Mouse (Mus musculus) left cerebral cortex, adult 11 months (tissue): ENCODE results near the gene Dpysl4.

Experiments
- DNase-seq: peaks from one replicate; pipeline ENCODE4 v3.0.0; 2022; ENCODE audit warnings: low spot score

The Dpysl4 gene

DNA sequence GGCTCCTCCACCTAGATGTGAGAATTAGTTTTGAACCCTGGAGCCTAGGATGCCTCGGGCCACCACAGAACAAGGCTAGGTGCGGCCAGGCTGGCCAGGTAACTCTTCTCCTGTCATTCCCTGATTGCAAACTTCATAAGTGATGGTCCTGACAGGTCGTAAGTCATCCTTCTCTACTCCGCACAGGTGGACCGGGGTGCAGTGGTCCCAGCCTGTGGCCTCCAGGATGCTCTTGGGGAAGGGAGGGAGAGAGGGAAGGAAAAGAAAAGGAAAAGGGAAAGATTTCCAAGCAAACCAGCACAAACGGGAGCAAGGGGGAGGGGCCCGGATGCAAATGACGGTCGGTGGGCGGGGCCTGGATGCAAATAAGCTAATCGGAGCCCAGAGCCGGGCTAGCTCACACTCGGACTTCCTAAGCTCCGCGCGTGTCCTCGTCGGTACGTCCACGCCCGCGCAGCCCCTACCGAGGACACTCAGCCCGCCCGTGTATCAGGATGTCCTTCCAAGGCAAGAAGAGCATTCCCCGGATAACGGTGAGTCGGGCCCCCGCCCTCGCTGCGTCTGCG lies at the start of gene Dpysl4:
Gene Dpysl4 (plus strand): TSS at position 373 of the 566 bp plus-strand sequence.
- peak; percentile 82 for DNase-seq

DNA sequence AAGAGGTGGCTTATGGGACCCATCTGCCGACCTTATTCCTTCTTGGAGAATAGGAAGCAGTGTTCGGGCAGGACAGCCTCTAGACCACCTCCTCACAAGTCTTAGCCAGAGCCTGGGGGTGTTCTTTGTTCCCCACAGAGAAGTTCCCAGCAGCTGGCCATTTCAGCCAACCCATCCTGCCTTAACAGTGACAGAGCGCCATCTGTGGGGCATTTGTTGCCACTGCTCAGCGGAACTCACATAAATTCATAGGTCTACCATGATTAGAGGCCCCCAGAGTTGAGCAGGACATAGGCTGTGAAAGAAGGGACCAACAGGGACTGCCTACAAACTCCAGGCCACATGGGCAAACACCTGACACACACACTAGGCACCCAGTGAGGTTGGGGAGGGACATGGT lies 22.4 kb upstream of the Dpysl4 start:
- DNase-seq, result no peak

DNA sequence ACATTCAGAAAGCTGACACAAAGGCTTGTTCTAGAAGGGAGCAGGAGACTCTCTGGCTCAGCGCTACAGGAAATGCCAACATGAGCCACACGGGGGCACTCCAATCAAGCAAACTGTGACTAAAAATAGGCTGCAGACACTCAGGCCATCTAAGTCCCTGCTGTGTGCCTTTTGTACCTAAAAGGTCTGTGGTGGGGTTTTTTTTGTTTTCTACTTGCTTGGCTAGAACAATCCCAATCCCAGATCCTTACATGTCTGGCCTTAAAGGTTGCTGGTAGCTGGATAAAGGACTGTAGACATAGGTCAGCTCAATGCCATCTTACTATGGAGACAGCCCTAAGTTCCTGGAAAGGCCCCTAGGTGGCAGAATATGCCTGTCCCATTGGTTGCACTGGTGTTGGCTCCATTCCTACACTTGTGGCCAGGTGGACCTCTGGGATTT lies 17.6 kb upstream of the Dpysl4 start:
- no peak for DNase-seq

GRCm38 (mm10) chr7:139074189-139074588 lies 11.6 kb upstream of the Dpysl4 start:
- DNase-seq, result no peak

DNA sequence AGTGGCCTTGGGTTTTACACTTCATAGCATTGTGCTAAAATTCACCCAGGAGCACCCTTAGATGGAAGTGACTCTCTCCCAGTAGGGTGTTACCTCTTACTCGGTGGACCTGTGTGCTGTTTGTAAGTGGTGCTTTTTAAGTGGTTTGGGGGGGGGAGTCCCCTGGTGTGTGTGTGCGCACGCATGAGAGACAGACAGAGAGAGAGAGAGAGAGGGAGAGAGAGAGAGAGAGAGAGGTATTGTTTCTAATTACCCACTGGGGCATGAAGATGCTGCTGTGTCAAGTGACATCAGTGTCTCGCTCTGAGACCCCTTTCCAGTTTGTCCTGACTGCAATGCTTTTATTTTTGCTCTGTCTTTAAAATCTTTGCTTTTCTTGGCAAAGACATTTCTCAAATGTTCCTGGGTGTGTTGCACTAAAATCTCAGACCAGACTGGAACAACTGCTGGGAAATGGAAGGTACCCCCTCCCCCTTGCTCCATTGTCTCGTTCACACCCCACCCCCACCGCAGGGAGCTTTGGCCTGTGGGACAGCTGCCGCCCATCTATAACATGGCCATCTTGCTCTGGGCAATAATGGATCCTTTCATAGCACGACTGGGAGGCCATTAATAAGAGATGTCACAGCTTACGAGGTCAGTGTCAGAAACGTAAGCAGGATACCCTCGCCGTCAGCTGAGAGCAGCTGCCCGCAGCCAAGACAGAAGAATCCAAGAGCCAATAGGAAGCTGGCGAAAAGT lies 10.6 kb upstream of the Dpysl4 start:
- no peak for DNase-seq

DNA sequence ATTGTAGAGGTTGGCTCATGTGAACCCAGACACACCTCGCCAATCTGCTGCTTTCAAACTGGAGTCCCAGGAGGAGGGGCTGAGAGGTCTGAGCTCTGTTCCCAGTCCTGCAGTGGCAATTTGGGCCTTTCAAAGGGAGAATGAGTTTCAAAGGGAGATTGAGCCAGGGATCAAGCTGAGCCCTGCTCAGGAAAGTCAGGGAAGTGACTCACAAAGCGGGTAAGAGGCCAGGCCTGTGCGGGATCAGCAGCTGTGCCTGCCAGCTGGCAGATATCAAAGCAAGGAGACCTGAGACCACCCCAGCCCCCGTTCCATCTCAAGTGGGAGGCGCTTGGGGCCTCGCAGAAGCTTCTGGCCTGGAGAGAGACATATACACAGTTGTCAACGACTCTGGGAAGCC lies 8.5 kb upstream of the Dpysl4 start:
- DNase-seq, result no peak

- no peak for DNase-seq
Observed at GRCm38 (mm10) chr7:139078181-139078580, 7.6 kb upstream of the Dpysl4 start.

- DNase-seq, result no peak
Observed at GRCm38 (mm10) chr7:139079141-139079540, 6.7 kb upstream of the Dpysl4 start.

GRCm38 (mm10) chr7:139080714-139081113 lies 5.1 kb upstream of the Dpysl4 start:
- no peak for DNase-seq

DNA sequence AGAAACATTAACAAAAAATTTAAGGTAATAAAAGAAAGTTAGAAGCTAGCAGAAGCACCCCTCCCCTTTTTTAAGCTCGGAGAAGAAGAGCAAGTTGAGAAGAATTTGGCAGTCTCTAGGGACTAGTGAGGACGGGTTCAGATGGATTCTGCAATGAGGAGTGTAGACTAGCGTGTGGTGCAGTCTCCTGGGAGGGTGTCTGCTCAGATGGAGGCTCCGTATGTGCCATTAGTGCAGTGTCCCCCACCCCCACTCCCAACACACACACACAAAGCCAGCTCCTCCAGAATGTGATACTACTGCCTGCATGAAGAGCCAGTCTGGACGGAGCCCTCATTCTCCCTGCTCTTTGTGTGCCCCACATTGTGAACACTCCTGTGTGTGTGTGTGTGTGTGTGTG lies 4.6 kb upstream of the Dpysl4 start:
- no peak for DNase-seq

GRCm38 (mm10) chr7:139082281-139082680 lies 3.5 kb upstream of the Dpysl4 start:
- DNase-seq, result no peak

GRCm38 (mm10) chr7:139084316-139084715 lies 1.5 kb upstream of the Dpysl4 start:
- DNase-seq, result no peak

- no peak for DNase-seq
Observed at GRCm38 (mm10) chr7:139086195-139087158, 676 bp downstream of the Dpysl4 start.

DNA sequence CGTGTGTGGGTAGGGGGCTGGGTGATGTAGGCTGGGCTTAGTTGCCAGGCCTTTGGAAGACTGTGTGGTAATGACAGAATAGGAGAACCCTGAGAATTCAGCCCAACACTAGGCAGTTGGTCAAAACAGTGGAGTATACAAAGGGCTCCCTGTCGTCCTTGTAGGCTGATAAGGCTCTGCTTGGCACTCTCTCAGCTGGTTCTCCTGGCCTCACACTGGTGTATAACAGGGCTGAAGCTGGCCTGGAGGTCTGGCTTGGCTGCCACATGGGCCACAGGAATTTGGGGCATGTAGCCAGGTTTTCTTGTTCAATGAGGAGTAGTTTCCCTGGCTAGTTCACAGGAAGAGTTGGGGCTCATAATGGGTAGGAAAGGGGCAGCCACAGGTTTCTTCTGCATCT lies 2.0 kb downstream of the Dpysl4 start:
- no peak for DNase-seq

GRCm38 (mm10) chr7:139089892-139090874 lies 4.4 kb downstream of the Dpysl4 start:
- no peak for DNase-seq

- no peak for DNase-seq
Observed at GRCm38 (mm10) chr7:139091681-139092080, 5.9 kb downstream of the Dpysl4 start.

DNA sequence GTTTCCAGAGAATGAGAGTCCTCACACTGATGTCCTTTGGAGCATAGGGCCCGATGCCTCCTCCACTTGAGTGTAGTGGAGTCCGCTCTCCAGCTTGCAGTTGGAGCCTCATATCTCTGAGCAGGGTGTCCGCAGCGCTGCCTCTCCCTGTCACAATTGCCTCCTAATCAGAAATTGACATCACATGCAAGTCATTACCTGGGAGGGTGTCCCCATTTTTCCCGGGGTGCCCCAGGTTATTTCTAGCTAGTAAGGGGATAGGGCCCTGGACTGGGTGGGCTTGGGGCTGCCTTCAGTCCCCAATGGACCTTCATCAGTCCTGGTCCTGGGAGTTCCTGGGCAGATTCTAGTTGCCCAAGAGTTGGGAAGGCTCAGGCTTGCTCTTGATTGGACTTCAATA lies 6.9 kb downstream of the Dpysl4 start:
- DNase-seq, result no peak

GRCm38 (mm10) chr7:139093124-139093523 lies 7.3 kb downstream of the Dpysl4 start:
- DNase-seq, result no peak

DNA sequence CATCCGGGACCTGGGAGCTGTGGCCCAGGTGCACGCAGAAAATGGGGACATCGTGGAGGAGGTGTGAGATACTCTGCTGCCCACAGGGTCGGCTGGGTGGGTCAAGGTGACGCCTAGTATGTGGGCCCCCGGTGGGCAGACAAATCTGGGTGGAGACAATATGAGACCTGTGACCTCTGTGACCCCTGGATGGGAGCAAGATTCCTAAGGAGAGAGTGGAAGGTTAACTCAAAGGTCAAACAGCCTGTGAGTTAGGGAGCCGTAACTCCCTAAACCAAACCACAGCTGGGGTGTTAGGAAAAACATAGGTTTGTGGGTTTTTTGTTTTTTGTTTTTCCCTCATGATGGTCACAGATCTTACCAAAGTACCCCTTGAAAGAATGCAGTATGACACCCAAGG lies 8.0 kb downstream of the Dpysl4 start:
- DNase-seq, result no peak

DNA sequence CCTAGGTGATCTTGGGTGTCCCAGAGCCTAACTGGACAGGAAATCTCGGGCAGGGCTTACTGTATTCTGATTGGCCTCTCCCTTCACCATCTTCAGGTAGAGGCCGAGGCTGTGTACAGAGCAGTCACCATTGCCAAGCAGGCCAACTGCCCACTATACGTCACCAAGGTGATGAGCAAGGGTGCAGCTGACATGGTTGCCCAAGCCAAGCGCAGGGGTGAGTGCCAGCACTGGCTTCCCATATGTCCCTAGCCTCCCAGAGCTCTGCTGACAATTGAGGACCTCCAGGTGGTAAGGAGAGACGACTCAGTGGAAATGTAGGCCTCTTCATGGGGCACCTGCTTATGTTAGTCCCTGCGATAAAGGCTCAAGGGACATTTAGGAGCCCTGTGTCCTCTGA lies 9.0 kb downstream of the Dpysl4 start:
- no peak for DNase-seq

DNA sequence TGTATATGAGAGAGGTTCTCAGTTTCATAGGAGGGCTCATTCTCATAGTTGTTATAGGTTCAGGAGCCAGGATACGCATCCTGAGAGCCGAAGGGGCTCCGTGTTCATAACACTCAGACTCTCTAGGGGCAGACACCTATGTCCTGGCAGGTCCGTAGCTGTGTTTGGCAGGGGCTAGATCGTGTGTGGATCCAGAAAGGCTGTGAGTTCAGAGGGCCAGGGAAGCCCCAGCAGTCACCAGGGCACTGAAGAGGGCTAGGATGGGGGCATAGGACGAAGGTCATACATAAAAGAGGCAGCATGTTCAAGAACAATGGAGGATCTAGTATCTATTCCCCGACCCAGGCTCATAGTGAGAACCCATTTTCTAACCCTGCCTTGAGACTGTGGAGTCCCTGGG lies 9.5 kb downstream of the Dpysl4 start:
- no peak for DNase-seq

DNA sequence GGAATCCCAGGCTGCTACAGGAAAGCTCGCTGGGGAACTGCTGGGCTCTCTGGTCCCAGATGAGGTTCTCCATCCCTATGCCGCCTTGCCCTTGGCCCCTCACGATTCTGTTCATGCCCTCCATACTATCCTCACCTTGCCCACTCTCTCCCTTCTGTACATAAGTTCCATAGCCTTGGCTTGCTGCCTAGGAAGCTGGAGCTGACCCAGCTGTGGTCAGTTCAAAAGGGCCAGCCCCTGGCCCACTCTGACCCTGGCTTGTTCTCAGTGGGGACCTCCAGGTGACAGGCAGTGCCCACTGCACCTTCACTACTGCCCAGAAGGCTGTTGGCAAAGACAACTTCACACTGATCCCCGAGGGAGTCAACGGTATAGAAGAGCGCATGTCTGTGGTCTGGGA lies 10.6 kb downstream of the Dpysl4 start:
- no peak for DNase-seq
